Mouse (Mus musculus) spleen, postnatal 14 days (tissue): ENCODE data around the gene Myo1c.

Experiments used
- DNase-seq, 2 experiments: peaks; one replicate each; pipeline ENCODE4 v3.0.0; 2021 to 2022; ENCODE audit warnings: low spot score in 2 of 2

Myo1c gene

DNA sequence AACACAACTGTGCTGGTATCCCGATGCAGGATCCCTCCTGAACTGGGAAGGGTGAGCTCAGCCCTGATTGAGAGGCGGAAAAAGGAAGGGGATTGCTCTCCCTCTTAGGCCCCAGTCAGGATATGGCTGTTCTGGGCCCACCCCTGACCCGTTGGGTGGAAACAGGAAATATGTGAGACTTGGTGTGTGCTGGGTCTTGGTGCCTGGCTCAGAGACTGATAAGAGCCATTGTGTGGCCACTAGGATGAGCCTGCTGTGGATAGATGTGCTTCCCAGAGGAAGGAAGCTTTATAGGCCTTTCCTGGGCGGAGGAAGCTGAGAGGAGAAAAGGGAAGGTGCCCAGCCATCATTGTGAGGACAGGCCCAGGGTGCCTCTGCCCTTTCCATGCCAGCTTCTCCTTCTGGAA lies 1.1 kb upstream of the Myo1c start:
- no peak for DNase-seq

DNA sequence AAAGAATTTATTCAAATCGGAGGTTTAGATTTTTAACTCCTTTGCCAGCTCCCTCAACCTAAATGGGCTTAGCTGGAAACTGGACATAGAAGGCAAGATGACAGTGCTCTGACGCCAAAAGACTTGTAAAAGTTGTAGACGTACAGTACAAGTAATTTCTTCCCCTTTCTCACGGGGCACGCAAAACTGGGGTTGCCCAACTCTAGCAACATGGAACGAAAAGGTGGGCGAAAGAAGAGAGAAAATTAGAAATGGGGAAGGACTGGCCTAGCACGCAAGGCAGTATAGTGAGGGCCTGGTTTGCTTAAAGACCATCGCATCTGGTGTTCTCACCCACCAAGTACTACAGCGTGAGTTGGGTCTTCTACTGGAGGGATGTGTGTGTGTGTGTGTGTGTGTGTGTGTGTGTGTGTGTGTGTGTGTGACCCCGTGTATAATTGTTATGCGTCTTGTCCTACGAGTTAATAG lies 688 bp downstream of the Myo1c start:
- DNase-seq, result no peak

DNA sequence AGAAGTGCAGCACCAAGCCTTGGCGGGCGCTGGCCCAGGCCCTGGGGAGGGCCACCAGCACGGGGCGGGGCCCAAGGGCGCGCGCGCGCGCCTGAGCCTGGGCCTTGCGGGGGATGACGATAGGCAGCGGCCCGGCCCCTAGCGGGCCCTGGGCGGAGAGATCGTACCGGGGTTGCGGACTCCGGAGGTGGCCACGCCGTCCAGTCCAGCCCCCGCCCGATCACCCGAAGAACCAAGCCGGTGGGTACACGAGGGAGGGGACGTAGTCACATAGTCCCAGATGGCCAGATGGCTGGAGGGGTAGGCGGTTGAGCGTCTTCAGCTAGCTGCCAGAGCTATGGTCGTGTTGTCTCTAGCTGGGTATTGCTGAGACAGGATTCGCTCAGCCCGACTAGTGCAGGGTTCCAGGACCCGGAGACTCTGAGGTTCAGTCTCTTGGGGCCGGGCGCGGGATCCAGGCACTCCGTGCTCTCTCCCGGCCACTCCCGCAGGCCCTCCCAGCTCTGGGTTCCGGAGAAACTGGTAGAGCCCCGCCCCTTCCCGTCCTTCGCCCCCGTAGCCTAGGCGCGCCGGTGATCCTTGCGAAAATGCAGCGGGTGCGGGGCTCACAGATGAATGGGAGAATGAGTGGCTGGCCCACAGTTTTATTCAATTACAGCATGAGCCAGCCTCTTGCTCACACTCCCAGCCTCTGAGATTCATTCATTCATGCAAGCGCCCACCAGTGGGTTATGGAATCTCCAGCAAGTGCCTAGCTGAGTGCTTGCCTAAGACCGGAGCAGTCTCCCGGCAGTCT lies 1.3 kb downstream of the Myo1c start:
- peak; percentile 75 to 84 for DNase-seq

DNA sequence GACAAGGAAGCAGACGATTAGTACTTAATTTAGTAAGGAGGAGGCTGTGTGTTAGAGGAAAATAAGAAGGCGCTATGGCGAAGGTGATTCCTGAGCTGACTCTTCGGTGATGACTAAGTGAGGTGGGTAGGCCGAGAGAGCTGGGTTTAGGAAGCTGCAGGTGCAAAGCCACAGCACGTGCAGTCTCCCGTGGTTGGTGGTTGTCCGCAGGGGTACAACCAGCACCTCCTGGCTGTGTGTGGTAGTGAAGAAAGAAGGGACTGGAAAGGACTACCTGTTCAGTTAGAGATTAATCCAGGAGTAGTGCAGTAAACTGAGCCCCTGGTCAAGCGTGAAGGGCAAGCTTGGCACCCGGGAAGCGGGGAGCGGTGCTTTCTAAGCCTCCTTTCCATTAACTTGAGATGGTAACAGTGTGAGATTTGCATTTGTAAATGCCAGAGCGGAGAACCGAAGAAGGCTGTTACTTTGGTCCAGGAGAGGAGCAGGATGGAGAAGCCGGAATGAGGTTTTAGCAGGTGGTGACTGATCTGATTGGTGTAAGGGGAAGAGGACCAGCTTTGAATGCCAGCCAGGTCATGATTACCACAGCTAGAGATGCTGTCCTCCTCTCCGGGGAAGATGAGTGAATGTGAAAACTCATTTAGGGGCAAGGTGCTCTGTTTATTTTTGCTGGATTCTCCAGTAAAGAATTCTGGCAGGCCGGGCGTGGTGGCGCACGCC lies 2.1 kb downstream of the Myo1c start:
- DNase-seq, result peak in 1 of 2 experiments; percentile 53

DNA sequence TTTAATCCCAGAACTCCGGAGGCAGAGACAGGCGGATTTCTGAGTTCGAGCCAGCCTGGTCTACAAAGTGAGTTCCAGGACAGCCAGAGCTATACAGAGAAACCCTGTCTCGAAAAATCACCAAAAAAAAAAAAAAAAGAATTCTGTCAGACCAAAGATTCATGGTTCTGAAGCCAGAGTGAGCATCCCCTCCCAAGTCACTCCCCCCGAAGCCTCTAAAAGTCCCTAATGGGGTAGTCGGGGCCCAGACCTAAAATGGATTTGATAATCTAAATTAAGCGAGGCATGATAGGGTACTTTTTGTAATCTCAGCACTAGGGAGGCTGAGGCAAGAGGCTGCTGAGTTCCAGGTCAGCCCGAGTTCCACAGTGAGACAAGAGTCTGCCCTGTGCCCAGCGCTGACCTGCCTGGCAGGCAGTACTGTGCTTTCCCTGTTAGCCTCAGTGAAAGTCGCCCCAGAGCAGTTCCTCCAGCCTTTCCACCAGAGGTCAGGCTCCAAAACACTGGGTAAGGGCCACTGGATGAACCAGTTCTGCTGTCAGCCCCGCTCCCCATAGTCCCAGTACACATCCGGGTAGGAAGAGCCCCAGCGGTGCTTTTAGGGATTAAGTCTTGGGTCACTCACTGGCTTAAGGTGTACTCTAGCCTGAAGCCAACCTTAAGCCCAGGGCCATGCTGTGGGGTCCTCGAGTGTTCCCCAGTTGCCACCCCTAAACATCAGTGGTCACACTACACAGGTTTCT lies 2.8 kb downstream of the Myo1c start:
- peak in 1 of 2 experiments; percentile 26 for DNase-seq

DNA sequence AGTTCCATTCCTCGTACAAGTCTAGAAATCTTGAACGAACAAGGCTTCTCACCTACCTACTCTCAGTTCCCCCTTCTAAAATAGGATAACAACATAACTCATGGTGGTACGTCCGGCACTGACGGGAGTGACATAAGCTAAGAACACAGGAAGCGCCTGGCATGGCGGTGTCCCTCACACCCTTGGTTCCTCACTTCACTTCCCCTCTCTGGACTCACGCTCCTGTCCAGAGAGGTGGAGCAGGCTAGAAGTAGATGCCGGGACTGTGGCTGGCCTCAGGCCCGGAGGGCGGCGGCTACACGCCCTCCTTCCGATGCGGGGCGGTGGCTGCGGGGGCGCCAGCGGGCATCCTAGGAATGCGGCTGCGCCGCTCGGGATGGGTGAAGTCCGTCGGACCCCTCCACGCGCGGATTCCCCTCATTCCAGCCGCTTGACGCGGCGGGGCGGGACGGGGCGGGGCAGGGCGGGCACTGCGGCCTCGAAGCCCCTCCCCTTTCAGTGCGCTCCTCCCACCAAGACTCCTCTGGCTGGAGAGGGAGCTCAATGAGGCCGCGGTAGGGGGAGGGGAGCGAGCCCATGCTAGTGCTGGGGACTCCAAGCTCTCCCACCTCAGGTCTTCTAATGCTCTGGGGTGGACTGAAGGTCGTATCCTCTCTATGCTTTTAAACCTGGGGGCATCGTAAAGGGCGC lies 3.6 kb downstream of the Myo1c start:
- DNase-seq, result peak; percentile 68 to 80

DNA sequence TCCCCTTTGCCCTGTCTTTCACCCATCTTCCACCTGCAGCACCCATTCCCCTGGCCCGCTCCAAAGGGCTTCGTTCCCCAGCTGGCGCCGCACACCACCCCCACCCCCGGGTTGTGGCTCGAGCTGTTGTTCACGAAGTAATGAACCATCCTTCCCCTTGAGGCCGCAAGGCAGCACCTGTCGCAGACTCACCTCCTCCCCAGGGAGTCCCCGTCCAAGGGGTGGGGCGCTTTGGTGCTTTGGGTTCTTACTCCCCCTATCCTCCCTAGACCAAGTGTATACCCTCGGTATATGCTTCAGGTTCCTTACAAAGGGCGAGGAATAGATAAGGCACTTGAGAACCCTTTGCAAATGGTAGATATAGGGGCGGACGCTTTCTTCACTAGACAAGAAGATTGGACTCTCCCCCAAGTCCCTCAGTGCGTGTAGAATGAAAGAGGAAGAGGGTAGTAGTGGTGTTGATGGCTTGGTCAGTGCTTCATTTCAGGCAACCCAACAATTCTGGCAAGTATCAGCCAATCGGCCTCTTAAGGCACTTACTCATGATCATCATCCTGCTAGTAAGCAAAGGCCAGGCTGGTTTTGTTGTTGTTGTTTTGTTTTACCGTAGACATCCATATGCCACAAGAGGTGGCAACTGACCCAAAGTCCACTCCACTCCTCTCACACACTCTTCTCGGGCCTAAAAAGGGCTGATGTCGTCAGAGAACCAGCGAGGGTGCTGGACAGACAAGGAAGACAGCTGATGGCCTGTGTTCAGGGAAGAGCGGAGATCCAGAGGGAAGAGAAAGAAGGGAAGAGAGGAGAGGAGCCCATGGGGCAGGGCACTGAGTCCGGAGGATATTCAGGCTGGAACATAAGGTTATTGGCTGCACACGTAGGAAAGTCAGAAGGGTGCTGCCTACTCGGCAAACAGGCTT lies 4.4 kb downstream of the Myo1c start:
- peak; percentile 64 to 81 for DNase-seq

DNA sequence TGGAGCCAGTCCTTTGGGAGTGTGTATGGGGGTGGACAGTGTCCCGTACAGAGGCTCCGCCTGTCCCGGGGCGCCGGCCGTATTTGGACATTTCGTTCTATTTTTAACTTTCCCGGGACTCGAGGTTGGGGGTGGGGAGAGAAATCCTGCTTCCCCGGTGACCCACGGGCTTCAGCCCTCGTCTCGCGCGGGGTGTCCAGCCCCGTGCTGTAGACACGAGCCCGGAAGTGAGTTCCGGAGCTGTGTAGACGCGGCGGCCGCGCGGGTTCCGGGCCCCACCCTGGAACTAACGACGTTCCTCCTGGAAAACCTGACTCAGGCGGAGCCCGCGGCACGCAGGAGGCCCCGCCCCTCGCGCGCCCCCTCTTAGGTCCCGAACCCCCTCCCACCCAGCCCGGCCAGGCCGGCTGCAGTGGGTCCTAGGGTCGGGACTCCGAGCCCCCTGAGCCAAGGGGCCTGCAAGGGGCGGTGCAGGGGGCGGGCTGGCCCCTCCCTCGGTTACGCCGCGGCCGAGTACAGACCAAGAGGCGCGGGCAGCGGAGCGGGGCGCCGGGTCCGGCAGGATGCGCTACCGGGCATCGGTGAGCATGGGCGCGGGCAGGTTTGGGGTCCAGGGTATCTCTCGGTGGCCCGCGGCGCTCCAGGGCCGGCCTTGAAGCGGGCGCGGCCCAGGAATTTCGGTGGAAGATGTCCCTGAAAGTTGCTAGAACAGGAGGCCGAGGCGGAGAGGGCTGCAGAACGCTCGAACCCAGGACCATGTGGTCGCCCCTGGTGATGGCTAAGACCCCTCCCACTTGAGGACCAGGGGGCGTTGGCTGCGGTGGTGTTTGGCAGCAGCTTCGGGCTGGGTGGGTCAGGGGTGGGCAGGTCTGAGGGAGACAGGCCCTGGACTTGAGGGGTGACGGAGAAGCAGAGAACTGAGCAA lies 5.6 kb downstream of the Myo1c start:
- peak; percentile 61 to 65 for DNase-seq

DNA sequence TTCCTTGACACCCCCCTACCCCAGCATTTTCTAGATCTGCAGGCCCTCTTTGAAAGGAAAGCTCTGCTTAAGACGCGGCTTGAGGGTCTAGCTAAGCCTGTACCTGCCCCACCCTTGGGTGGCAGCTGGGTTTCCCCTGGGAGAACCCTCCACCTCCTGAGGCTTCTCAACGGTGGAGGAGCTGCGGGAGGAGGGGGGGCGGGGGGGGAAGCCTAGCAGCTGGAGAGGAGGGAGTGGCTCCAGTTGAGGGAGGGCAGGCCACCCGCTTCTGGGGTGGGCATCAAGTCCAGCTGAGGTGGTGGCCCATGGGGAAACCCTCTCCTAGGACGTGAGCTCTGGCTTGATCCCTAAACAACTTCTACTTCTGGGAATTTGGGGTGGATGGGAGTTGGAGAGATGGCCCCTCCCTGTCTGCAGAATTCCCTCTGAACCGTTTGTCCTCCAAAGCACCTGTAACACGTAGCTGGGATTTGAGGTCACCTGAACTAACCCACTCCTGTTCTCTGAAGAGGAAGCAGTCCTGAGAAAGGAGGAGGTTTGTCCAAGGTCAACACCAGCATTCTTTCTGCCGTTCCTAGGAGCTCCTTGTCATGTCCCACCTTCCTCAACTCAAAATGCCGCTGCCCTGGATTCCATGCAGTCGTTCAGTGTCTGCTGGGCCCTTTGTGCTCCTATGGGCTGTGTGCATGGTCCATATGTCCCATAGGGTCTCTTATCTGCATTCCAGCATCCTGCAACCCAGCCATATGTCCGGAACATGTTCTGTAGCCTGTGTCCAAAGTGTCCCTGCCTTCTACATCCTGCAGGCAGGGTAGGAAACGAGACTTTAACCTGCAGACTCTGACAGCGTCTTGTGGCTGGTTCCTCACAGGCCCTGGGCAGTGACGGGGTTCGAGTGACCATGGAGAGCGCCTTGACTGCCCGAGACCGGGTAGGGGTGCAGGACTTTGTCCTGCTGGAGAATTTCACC lies 6.6 kb downstream of the Myo1c start:
- no peak for DNase-seq

DNA sequence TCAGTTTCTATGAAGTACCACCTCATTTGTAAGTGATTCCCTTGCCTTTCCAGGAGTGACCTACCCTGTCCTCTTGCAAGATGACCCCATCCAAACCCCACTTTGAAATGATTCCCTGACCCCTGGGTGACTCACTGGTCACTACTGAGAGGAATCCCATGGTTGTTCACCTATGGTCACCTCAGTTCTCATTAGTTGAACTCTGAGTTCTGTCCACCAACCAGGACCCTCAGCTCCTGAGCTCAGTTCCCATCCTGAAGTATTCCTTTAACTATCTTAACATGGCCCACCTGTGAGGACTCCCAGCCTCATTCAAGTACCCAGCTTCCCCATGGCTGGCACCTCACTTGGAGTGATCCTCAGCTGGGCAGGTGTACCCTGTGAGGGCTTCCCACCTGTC lies 7.5 kb downstream of the Myo1c start:
- no peak for DNase-seq

DNA sequence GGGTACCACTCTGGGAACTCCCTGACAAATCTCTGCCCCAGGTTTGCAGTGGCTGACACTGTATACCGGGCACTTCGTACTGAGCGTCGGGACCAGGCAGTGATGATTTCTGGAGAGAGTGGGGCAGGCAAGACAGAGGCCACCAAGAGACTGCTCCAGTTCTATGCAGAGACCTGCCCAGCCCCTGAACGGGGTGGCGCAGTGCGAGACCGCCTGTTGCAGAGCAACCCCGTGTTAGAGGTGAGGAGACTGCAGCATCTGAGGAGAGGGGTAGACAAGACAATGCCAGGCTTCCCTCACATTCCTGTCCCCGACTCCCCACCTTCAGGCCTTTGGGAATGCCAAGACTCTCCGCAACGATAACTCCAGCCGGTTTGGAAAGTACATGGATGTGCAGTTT lies 8.0 kb downstream of the Myo1c start:
- DNase-seq, result no peak

DNA sequence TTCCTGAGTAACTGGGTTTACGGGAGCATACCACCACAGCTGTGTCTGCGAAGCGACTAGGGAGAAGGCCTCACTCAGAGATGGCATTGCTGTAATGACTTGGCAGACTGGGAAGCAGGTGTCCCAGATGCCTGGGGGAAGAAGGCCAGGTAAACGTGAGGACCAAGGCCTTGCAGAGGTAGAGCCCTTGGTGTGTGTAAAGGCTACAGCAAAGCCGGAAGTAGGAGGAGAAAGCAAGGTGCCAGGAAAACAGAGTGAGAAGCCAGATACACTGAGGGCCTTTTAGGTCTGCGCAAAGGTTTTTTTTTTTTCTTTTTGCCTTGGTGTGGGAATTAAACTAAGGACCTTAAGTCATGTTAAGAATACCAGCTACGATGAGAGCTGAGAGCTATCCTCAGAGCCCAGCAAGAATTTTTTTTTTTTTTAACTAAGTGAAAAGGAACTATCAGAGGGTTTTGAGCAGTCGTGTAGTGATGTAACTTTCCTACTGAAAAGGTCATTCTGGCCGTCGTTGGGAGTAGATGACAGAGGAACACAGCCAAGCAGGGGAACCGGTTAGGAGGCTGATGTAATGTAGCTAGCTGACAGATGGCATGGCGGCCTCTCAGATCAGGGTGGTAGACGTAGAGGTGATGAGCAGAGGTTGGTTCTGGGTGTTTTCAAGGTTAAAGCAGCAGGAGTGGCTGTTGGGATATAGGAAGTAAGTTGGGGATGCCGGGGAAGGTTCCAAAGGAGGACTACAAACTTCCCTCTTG lies 8.9 kb downstream of the Myo1c start:
- no peak for DNase-seq

DNA sequence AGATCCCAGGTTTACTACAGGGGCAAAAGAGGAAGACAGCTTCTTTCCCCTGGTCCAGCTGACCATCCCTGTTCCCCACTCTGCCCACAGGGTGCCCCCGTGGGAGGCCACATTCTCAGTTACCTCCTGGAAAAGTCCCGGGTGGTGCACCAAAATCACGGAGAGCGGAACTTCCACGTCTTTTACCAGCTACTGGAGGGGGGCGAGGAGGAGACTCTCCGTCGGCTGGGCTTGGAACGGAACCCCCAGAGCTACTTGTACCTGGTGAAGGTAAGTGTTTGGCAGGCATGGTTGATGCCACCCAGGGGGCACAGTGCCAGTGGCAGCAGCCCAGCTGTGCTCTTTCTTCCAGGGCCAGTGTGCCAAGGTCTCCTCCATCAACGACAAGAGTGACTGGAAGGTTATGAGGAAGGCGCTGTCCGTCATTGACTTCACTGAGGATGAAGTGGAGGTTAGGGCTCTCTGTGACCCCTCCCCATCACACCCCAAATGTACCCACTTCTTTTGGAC lies 9.8 kb downstream of the Myo1c start:
- DNase-seq, result no peak

DNA sequence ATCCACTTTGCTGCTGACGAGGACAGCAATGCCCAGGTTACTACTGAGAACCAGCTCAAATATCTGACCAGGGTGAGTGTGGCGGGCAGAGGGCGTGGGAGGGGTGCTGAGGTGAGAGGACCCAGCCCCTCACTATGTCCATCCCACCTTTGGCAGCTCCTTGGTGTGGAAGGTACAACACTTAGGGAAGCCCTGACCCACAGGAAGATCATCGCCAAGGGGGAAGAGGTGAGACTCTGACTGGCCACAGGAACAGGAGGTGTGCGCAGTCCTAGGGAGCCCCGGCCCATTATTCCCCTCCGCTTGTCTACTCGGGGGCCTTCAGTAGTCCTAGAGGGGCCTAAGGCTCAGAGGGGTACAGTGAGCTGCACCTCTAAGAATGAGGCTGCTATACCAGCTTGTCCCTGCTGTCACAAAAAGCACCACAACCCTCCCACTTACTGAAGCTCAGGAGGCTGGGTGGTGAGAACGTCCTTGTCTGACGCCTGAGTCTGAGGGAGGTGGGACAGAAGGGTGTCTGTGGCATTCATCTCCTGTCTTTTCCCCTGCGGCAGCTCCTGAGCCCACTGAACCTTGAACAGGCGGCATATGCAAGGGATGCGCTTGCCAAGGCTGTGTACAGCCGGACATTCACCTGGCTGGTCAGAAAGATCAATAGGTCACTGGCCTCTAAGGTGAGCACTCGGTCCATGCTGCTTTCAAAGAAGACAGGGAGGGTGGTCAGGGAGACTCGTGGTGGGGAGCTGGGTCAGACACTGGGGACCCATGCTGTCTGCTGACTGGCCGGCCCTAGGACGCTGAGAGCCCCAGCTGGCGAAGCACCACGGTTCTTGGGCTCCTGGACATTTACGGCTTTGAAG lies 10.9 kb downstream of the Myo1c start:
- DNase-seq, result no peak

DNA sequence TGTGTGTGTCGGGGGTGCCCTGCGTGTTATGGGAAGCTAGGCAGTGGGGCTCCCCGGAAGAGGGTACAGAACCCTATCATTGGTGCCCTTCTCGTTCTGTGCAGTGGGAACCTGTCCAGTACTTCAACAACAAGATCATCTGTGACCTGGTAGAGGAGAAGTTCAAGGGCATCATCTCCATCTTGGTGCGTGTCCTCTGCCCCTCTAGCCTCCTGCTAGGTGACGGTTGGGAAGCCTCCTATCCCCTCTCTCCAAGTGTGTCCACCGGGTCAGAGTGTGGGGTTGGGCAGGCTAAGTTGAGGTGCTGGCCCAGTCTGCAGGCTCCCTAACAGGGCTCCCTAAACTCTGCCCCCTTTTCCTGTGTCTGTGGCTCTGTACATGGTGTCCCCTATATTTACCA lies 11.8 kb downstream of the Myo1c start:
- no peak for DNase-seq

DNA sequence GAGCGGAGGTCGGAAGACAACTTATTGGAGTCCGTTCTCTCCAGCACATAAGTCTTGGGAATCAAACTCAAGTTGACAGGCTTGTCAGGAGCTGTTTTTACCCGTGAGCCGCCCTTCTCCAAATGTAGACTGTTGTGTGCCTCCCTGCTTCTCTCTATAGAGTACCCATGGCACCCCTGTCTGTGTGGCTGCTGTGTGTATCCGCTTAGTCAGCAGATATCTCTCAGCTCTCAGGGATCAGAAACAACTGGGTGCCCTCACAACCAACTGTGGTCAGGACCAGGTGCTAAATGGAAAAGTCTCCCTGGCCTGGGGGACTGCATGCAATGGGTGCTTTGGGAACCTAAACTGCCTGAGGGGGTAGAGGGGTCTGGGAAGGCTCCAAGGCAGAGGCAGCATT lies 16.0 kb downstream of the Myo1c start:
- DNase-seq, result no peak

DNA sequence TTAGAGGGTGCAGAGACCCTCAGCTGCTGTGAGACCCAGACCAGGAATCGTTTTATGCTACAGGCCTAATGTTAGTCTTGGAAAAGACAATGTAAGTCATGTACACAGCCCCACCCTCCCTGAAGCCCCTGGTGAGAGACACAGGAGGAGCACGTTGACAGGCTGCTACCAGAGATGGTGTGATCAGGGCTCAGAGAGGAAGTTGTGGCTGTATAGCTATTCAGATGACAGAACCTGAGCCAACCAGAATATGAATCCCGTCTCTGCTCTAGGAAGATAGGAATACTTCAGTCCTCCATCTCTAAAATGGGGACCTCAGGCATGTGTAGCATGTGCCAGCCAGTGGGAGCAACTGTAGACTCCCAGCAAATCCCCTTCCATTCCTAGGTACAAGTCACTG lies 18.3 kb downstream of the Myo1c start:
- DNase-seq, result no peak
